8 mouse cellular contexts compared by ENCODE assay signal in genomic region chrX:104413183-104413983, GRCm38 (mm10). TPM values are rescaled to one million over a fixed set of nuclear protein-coding genes. Genes with fewer than 3 reads are reported as not detected.
A peak's percentile ranks its signal among the peaks of the same experiment; 100 is the strongest.
DNase-seq lines count a peak whose midpoint lies in the region; ATAC-seq lines count a peak whose summit lies in the region.

Gene Abcb7 (minus strand): TSS chrX:104413856.

- H3K4me1 ChIP-seq in hindbrain, embryonic 15.5 days (replicated peaks), result no peaks in the 10 kb centered on the region

- peak within 1 kb of the TSS; percentile 65 for H3K9ac ChIP-seq in hindbrain, embryonic 15.5 days

- no peaks in the 10 kb centered on the region for H3K9me3 ChIP-seq in hindbrain, embryonic 15.5 days

- peak; percentile 98 for ATAC-seq in hindbrain, embryonic 15.5 days (ENCODE audit: low FRiP score, low read depth)

- H3K27ac ChIP-seq in hindbrain, embryonic 15.5 days (replicated peaks), result peak within 1 kb of the TSS; percentile 91

- H3K36me3 ChIP-seq in hindbrain, embryonic 15.5 days, result no peaks in the 10 kb centered on the region

- peak; percentile 47 for DNase-seq in WW6 (ENCODE audit: low read depth, low spot score)
- peak; percentile 84 to 85 for DNase-seq in cerebellum, postnatal 36 days
- DNase-seq in frontal cortex, postnatal 36 days (ENCODE audit: low spot score in 2 of 2), result peak; percentile 82 to 85
- DNase-seq in left cerebral cortex, adult 11 months (ENCODE audit: low spot score), result peak; percentile 62
- DNase-seq in lung, postnatal 36 days, result peak; percentile 91
- peak; percentile 88 for DNase-seq in retina, embryonic 14.5 days (ENCODE audit: low spot score)
- DNase-seq in thymus, postnatal 36 days, result peak; percentile 86 to 87

- peak within 1 kb of the TSS; percentile 78 for H3K4me3 ChIP-seq in hindbrain, embryonic 15.5 days

- H3K27me3 ChIP-seq in hindbrain, embryonic 15.5 days, result peaks cover 10% of the 10 kb centered on the region; the same call in 1 of the 2 replicates

- peak within 1 kb of the TSS; percentile 52 for H3K4me2 ChIP-seq in hindbrain, embryonic 15.5 days

- WGBS in hindbrain, embryonic 15.5 days, result 16% methylated on average over 50 of the region's 58 CpGs

RNA-seq across cellular contexts. Expression of gene Abcb7, which starts in this region (rescaled TPM):
- 6.4 and 6.8 TPM in 2 replicates for polyA plus RNA-seq in hindbrain, embryonic 15.5 days (2015; fragmentation: Nextera tagmentation; extraction: Ambion mirVana)

Comparison
In these comparisons a context has a peak if more than half of its experiments do, and no peak if none do; other contexts are left out.
1. Peak in every context shown above with its lines: DNase-seq, ATAC-seq, H3K4me3 ChIP-seq and H3K27ac ChIP-seq.